Mouse (Mus musculus): ENCODE results near the gene Tent2.

DNA sequence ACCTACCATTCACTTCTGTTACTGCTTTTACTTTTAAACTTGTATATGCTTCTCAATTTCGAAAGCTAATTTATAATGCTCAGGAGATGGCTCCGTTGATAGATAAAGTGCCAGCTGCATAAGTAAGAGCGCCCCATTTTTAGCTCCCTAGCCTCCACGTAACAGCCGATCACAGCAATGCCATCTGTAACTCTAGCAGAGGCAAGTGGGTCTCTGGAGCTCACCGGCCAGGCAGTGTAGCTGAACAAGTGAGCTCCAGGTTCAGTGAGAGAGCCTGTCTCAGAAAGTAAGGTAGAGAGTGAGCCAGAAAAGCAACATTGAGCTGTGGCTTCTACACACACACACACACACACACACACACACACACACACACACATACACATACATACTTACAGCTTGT is 51.0 kb downstream of the Tent2 start:
- no peak for TF ChIP-seq CTCF (IDR thresholded peaks at IDR 0.05; ENCODE audit: borderline replicate concordance, insufficient read depth, low read length)
- no peak for TF ChIP-seq POLR2A (IDR thresholded peaks at IDR 0.05; ENCODE audit: low read depth, low read length)
